Mouse (Mus musculus) kidney, postnatal 10 days (tissue): ENCODE measurements around the gene Lyve1.
"Not testable (repeated sequence)": the region's sequence is repeated elsewhere in the genome, so short reads cannot be mapped to it uniquely, and the experiment has no call there.

Experiments used
- DNase-seq: peaks from one replicate; pipeline ENCODE4 v3.0.0; 2021; ENCODE audit warnings: mixed read lengths

The Lyve1 gene

DNA sequence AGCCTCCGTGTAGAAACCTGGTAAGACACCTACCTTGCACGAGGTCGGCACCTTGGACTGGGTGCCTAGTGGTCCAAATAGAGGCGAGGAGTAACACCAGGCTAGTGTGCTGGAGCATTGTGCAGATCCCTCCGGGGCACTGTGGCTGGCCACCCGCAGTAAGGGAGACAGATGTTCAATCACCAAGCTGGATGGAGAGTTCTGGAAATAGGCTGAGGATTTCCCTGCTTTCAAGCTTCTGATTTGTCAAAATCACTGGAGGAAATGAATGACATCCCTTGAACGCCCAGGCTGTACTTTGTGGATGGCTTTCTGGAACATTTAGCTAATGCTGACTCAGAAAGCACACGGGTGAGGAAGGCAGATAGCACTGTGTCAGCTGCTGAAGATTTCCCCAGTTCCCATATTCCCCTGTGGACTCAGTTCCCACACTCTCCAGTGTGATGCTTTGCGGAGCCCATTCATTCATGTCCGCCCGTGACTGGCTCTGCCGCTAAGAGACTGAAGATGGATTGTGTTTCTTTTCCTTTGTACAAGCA, at the start of gene Lyve1:
TSS of gene Lyve1 (minus strand) at position 489 of the 539 bp plus-strand sequence.
- DNase-seq: no peak

GRCm38 (mm10) chr7:110908209-110909144, 45.4 kb upstream of the Lyve1 start:
- no peak for DNase-seq

DNA sequence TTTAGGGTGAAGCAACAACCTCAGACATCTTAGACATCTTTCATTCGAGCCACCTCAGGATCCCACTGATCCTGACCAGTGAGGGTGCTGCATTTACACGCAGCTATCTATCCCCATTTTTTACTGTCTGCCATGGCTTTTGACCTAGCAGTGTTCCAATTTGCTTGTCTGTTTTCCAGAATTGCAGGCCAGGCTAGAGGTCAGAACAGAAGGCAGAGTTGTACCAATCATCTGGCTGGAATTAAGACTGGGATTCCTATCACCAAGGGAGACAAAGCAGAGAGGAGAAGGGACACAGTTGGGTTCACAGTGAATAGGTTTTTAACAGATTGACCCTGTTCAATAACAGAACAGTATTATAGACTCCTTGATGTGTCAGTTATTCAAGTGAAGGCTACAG, 43.5 kb upstream of the Lyve1 start:
- DNase-seq: no peak

GRCm38 (mm10) chr7:110903226-110903625, 40.2 kb upstream of the Lyve1 start:
- DNase-seq: no peak

DNA sequence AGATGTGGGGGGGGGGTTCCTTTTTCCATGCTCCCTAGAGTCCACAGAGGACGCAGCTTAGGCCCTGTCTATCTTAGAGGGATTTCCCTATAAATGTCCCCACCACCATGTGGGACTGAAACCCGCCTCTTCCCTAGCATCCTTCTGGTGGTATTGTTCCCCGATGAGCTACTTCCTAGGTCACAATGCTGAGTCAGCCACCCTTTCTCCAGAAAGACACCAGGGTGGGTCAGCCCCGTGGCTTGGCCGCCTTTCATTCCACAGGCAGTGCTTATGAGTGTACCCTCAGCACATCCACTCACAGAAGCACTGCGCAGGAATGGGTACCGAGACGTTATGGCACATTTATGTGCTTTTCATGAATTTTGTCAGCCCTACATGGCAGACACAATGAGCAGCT, 34.2 kb upstream of the Lyve1 start:
- no peak for DNase-seq

DNA sequence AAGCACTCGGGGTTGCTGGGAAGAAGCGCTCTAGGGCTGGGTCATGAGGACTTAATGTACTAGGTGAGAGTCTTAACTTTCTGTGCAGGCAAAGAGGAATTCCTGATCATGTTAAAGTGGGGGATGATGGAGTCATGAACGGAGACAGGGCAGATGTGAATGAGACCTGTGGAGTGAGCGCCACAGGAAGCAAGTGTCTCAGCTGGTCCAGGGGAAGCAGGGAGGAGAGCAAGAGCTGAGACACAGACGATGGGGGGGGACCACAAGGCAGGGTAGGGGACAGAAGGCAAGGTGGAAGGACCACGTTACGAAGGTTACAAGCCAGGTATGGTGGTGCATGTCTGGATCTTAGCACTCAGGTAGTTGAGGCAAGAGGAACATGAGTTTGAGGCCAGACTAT, 33.4 kb upstream of the Lyve1 start:
- DNase-seq: no peak

- not testable (repeated sequence) for DNase-seq
Measured at GRCm38 (mm10) chr7:110895772-110896171, 32.7 kb upstream of the Lyve1 start.

GRCm38 (mm10) chr7:110894673-110895072, 31.6 kb upstream of the Lyve1 start:
- DNase-seq: no peak

DNA sequence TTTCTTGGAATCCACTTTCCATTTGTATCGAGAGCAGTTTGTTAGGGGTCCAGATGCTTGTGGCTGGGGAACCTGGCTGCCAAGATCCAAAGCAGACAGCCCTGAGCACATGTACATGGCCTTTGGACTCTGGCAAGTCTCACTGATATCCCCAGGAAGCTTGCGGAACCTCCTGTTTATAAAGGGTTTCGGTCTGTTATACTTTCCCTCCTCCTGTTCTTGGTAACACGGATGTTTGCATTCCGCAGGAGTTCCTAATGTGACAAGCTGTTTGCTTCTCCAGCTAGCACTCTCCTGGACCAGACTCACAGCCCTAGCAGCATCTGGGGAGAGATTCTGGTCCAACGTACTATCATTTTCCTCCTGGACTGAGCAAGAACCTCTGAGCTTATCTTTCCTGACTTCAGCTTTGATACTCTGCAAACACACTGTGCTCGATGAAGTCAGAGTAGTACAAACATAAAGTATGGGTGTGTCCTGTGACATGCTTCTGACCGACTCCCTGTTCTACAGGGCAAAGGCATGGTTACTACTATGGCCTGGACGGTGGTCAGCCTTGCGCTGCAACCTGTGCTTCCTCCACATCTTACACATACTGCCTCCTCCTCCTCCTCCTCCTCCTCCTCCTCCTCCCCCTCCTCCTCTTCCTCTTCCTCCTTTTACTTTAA, 31.0 kb upstream of the Lyve1 start:
- no peak for DNase-seq

GRCm38 (mm10) chr7:110891501-110891986, 28.5 kb upstream of the Lyve1 start:
- DNase-seq: peak; percentile 71

DNA sequence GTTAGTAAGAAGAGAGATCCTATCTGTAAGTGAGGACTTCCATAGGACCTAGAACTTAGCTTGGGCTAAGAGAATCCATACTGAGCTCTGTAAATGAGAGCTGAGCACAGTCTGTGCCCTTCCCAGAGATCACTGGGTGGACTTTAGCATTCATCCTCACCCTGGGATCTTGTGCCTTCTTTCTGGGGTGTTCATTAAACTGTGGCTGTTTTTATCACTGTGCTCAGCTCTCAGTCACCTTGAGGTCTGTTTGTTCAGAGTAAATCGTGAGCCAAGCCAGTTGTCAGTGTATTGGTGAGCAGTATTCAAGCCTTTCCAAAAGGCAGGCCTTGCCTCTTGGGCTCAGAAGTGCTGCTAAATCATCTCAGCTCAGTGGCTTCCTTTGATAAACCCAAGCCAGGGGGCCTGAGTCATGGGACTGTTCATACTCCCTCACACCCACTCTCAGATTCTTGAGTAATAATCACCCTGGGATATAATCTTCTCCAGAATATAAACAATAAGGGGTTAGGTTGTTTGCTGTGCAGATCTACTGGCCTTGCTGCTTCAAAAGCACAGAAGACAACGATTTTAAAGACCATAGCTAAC, 18.8 kb upstream of the Lyve1 start:
- no peak for DNase-seq

- no peak for DNase-seq
Measured at GRCm38 (mm10) chr7:110878028-110878427, 15.0 kb upstream of the Lyve1 start.

- peak; percentile 65 for DNase-seq
Measured at GRCm38 (mm10) chr7:110876965-110877364, 13.9 kb upstream of the Lyve1 start.

GRCm38 (mm10) chr7:110868807-110869206, 5.8 kb upstream of the Lyve1 start:
- no peak for DNase-seq

DNA sequence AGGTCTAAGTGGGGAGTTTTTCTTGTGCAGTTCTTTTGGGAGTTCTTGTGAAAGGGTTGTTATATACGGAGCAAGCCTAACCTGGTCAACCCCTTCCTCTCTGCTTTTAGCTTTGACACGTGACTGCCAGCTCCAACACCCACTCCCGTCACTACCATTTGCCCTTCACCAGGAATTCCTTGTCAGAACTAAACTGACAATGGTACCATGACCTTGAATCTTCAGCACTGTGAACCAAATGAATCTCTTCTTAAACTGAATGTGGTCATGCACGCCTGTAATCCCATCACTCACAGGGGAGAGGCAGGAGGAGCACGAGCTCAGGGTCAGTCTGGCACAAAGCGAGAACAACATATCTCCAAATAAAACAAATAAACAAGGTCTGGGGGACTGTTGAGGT, 4.1 kb upstream of the Lyve1 start:
- DNase-seq: no peak

DNA sequence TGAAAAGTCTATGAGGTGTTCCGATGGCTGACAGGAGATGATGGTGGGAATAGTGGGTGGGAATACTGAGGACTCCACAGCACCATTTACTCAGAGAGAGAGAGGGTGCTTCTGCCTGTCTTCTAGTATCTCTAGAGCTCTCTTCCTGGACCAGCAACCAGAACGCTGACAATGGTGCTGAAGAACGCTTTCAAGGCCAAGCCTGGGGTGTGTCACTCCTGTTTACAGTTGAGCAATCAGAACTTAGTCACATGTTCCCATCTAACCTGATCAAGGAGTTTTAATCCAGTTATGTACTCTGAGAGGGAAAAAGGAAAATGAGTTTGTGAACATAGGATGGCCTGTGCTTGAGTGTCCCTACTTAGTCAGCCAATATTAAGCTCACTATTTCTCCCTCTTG, 3.0 kb upstream of the Lyve1 start:
- no peak for DNase-seq

DNA sequence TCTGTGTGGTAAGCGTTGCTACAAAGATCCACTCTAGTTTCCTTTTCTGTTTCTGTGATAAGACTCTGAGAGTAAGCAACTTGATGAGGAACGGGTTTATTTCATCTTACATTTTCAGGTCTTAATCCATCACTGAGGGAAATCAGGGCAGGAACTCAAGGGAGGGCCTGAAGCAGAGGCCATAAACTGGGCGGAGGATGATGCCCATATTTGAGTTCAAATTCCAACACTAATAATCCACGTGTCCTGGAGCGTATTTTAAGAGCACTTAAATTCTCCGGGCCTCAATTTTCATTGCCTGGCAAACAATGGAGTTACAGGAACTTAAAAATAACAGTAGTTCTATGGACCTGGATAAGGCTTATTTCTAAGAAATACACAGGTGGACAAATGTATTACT, 2.5 kb upstream of the Lyve1 start:
- no peak for DNase-seq

GRCm38 (mm10) chr7:110865038-110865437, 2.0 kb upstream of the Lyve1 start:
- peak; percentile 64 for DNase-seq

GRCm38 (mm10) chr7:110860129-110860528, 2.9 kb downstream of the Lyve1 start:
- no peak for DNase-seq

DNA sequence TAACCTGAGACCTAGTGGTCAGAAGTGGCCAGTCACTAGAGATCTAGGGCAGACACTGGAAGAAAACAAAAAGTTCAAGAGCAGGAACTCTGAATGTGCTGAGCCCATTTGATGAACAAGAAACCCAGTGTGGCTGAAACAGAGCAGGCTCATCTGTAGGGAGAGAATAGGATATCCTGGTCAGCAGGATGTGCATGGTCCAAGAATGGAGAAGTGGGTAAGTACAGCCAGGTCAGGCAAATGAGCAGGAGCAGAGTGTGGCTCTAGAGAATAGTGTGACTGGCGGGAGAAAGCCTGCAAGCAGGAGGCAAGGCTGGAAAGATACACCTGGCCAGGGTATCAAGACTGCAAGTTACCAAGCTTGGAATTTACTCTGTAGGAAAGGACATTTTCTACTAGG, 7.4 kb downstream of the Lyve1 start:
- no peak for DNase-seq

DNA sequence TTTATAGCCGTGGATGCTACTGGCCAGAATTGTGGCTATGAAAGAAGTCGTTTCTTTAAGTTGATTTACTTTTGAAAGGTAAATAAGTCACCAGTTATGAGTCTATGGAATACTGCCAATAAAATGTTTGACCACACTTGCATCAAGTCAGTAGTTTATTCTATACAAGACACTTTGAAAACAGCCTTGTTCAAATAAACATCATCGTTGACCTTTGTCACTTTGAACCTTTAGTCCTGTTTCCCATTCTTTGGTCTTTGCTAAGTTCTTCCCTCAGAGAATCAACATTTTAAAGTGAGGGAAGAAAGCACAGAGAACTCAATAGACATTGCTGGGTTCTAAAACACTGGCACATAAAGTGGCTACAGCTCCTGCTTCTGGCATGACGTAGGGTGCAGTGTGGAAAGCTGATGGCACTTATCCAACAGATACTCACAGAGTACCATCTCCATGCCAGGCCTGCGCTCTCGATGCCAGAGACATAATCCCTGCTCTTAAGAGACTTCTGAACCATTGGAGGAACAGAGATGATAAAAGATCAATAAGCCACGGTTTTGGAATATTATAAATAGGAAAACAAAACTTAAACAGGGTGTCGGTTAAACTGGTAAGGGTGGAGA, 8.0 kb downstream of the Lyve1 start:
- DNase-seq: no peak

GRCm38 (mm10) chr7:110854519-110854918, 8.5 kb downstream of the Lyve1 start:
- DNase-seq: no peak

- DNase-seq: peak; percentile 31
Measured at GRCm38 (mm10) chr7:110853611-110854010, 9.4 kb downstream of the Lyve1 start.
